Mouse (Mus musculus) G1E (cell line): ENCODE measurements at regions not wholly inside any gene's neighbourhood (a gene's known extent, or its start where the extent isn't known, plus 50 kb on each side); places are given as distances from the start of the nearest gene placed in this dataset.

Experiments used
- CTCF ChIP-seq: IDR thresholded peaks from 2 replicates; pipeline ENCODE4 v1.5.1; 2012; ENCODE audit warnings: low read depth, low read length, inconsistent platforms, mixed read lengths
- GATA1 ChIP-seq: IDR thresholded peaks from 2 replicates; pipeline ENCODE4 v1.6.1; 2012; ENCODE audit warnings: borderline replicate concordance, low read length, inconsistent platforms, mixed read lengths
- TAL1 ChIP-seq: conservative IDR thresholded peaks from 2 replicates; pipeline ENCODE4 v1.6.1; 2012; ENCODE audit warnings: low read depth, low read length, inconsistent platforms, mixed read lengths

- TF ChIP-seq CTCF = no peak
- no peak for TF ChIP-seq TAL1
- no peak for TF ChIP-seq GATA1
Measured at GRCm38 (mm10) chr2:161382411-161382810, 273.5 kb upstream of the Chd6 start.
